Mouse (Mus musculus) fibroblast of lung, adult 2 months (primary cell): ENCODE data around the gene Med22.
A peak's percentile ranks its signal among the peaks of the same experiment; 100 is the strongest.
"Not testable (repeated sequence)": the region's sequence is repeated elsewhere in the genome, so short reads cannot be mapped to it uniquely, and the experiment has no call there.

ENCODE experiments used
- DNase-seq: peaks from one replicate; pipeline ENCODE4 v3.0.0-alpha.2; 2011; ENCODE audit warnings: low read depth

Gene Med22

GRCm38 (mm10) chr2:26916738-26917137 is 6.3 kb upstream of the Med22 start:
- no peak for DNase-seq

GRCm38 (mm10) chr2:26915927-26916728 is 5.7 kb upstream of the Med22 start, which contains the start of the genes Surf2 and Surf1:
Surf2 (plus strand) TSS chr2:26916367.
Surf1 (minus strand) TSS chr2:26916530.
- DNase-seq = peak; percentile 40

- no peak for DNase-seq
Measured at GRCm38 (mm10) chr2:26914148-26914941, 3.9 kb upstream of the Med22 start.

DNA sequence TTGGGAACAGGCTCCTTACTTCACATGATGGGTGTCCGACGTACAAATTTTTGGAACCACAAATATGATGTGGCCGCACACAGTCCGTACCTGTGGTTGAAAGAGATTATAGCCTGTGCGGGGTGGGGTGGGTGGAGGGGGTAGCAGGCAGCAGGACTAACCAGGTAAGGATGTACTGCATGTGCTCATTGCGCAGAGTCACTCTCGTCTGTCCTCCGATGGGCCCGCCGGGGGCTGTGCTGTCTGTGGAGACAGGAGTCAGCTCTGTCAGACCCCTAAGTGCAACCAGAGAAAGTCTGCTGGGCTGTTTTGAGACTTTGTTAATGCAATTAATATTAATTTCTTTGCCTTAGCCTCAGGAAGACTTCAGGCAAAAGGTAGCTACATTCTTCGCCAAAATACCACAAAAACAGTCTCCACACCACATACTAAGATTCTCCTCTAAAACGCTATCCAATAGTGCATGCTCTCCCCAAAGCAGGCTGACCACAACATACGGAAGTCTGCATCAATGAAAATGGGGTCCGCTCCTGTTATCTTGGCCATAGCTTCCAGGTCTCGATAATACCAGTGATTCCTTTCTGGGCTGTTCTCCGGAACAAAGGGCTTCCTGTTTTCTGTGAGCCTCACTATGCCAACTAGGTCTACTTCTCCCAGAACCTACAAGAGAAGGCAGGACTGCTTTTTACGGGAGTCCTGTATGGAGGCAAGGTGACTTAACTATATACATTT is 3.1 kb upstream of the Med22 start:
- DNase-seq = no peak

DNA sequence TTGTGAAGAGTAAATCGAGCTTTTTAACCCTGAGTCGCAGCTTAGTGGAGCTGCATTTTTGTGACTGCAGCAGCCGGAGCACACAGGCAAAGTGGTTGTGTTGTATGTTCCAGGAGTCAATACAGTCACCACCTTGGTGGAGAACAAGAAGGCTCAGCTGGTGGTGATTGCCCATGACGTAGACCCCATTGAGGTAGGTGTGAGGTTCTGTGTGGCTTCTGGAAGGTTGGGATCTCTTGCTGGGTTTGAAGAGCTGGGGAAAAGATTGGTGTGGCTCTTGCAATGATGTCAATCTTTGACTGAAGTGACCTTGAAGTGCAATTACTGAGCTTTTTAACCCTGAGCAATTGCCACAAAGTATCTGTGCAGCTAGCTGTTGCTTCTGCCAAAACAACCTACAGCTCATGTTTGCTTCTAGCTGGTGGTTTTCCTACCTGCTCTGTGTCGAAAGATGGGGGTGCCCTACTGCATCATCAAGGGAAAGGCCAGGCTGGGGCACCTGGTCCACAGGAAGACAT is 1.8 kb upstream of the Med22 start:
- no peak for DNase-seq

DNA sequence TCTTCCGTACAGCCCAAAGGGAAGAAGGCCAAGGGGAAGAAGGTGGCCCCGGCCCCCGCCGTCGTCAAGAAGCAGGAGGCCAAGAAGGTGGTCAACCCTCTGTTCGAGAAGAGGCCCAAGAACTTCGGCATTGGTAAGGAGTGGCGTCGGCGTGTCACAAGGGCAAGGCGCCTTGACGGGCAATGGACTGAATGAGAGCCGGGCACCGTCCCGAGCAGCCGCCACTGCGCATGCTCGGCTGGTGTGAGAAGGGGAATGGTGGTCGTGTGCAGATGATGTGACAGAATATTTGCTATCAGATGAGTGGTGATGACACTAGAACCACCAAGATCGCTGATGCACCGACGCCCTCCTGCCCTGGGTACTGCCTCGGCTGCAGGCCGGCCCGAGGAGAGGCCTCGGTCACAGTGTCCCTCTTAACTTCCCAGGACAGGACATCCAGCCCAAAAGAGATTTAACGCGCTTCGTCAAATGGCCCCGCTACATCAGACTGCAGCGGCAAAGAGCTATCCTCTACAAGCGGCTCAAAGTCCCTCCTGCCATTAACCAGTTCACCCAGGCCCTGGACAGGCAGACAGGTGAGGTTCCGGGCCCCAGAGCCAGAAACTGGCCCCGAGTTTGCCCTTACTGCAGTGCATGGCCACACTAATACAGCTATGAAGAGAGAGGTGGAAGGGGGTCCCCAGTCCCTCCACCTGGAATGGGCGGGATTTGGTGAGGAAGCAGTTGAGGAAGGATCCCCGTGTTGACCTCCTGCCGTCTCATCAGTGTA is 703 bp upstream of the Med22 start:
- DNase-seq = no peak

DNA sequence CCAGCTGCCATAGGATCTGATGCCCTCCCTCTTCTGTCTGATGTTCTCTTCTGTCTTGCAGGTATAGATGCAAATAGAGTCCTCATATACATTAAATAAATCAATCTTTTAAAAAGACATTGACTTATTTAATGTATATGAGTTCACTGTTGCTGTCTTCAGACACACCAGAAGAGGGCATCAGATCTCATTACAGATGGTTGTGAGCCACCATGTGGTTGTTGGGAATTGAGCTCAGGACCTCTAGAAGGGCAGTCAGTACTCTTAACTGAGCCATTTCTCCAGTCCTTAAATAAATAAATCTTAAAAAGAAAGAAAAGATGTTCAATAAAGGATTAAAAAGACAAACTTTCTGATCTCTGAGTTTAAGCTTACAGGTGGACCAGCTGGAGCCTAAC is 1.1 kb downstream of the Med22 start:
- no peak for DNase-seq

GRCm38 (mm10) chr2:26908710-26909386 is 1.6 kb downstream of the Med22 start:
- no peak for DNase-seq

- DNase-seq = no peak
Measured at GRCm38 (mm10) chr2:26907109-26907508, 3.4 kb downstream of the Med22 start.

DNA sequence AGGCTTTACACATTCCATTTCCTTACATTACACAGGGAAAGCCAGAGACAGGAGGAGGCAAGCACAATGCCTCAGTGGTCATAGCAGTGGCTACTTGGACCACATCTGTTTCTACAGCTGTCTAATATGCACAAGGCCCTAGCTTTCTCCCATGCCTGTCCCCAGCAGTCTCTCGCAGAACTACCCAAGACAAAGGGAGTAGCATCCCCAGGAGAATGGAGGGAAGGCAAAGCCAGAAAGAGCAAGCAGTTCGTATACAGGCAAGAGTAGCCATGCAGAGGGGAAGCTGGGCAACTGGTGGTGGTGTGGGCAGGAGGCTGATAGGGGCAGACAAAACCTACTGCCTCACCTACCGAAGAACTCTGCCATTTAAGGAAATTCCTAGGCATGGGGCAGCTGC is 4.0 kb downstream of the Med22 start:
- no peak for DNase-seq

- DNase-seq = no peak
Measured at GRCm38 (mm10) chr2:26905936-26906335, 4.5 kb downstream of the Med22 start.

DNA sequence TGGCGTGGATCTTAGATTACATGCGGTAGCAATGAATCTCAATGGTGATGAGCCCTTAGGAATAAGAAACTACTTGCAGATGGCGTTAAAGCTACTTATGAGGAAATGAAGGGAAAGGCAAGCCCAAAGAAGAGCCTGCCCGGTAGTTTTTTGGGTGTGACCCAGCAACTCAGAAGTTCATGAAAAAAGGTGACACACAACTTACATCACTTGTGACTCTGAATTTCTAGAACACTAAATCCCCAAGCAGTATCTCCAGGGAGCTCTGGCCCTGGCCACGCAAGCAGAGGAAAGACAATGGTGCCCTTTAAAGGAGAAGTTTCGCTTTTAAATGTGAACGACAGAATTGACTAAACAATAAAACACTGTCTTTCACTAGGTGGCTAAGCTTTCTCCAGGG is 7.2 kb downstream of the Med22 start:
- DNase-seq = no peak

DNA sequence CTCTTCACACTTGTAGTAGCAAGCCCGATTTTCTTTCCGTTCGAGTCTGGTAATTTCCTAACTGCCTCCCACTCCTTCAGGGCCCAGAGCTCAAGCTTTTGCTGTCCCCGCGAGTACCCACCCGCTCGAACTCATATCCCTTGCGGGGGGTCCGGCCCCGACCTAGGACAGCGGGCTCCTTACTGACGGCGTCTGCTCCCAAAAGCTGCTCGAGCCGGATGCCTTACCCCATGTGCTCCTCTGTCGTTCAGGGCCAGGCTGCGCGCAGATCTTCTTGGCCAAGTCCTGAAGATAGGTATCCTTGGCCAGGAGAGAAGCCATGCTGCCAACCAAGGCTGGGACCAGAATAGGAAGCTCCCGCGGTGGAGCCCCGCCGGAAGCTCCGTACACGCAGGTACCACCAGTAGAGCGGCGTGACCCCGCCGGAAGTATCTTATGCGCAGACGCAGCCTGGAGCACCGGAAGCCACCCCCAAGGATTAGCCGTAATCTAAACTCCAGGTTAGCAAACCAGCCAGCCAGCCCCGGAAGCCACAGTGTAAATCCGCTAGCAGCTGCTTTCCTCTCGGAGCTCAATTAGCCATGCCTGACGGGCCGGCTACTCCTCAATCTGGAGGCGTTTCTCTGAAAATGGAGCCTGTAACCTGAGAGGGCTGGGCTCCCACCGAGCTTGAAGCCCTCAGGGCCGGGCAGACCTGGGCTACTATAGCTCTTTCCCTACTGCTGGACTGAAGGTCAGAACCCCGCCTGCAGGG is 7.8 kb downstream of the Med22 start, which contains the start of gene Surf6:
Gene Surf6 (minus strand): TSS at position 413 of the 754 bp plus-strand sequence.
- peak; percentile 89 for DNase-seq

DNA sequence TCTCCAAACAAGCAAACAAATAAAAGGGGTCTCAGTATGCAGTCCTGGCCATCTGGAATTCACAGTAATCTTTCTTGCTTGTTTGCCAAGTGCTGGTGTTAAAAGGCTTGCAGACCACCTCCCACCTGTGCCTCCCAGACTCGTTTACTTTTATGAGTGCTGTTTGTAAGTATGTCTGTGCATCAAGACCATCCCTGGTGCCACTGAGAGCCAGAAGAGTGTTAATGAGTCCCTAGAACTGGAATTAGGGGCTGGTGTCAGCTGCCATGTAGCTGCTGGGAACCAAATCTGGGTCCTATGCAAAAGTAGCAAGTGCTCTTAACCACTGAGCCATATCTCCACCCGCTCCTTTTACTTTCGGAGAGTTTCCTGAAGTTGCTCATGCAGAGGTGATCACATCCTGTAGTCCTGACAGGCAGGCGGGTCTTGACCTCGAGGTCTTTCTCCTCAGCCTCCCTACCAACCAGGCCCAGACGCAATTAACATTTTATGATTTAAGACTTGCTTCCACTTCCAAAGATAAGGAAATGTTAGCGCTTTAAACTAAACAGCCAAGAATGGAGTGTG is 8.6 kb downstream of the Med22 start:
- no peak for DNase-seq

DNA sequence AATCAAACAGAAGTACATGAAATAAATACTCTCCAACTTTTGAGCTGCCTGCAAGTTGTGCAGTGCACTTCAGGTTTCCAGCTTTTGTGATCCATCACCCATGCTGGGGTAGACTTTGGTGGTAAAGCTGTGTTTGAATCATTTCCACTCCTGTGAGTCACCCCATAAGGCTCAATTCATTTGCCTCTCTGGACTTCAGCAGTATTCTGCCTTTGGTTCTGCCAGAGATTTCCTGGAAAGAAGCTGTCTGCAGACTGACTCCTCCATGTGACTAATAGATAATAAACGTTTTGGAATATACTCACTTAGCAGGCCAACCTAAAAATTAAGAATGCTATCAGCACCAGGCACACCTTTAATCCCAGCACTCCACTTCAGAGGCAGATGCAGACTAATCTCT is 9.7 kb downstream of the Med22 start:
- DNase-seq = no peak

DNA sequence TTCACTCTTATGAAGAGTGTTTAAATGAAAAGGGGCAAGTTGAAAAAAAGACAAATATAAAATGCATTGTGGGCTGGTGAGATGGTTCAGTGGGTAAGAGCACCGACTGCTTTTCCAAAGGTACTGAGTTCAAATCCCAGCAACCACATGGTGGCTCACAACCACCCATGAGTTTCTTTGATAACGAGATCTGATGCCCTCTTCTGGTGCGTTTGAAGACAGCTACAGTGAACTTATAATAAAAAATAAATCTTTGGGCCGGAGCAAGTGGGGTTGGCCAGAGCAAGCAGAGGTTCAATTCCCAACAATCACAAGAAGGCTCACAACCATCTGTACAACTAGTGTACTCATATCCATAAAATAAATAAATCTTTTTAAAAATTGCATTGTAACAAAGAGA is 14.6 kb downstream of the Med22 start:
- no peak for DNase-seq

DNA sequence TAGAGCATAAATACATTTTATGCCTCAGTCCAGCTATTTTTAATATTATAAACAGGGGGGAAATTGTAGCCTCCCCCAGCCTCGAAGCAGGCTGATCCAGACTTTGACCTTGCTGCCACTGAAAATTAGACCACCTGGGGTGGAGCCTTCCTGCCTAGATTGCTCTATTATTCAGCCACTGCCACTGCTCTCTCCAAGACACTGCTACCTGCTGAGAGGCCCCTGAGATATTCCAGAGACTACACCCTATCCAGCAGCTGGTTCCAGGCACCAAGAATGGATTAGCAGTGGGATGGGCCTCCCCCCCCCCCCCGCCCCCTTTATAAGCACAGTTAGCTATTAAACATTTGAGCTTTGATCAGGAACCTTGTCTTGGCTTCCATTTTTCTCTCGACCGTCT is 24.3 kb downstream of the Med22 start:
- DNase-seq = not testable (repeated sequence)

GRCm38 (mm10) chr2:26885541-26885940 is 24.9 kb downstream of the Med22 start:
- not testable (repeated sequence) for DNase-seq

- DNase-seq = no peak
Measured at GRCm38 (mm10) chr2:26878571-26878970, 31.9 kb downstream of the Med22 start.

GRCm38 (mm10) chr2:26870666-26871065 is 39.8 kb downstream of the Med22 start:
- DNase-seq = no peak
